In genomic region chr10:60400507-60401295, GRCm38 (mm10) we compare ENCODE assay signal across 22 mouse cellular contexts. TPM values are rescaled to one million over a fixed set of nuclear protein-coding genes. Genes with fewer than 3 reads are reported as not detected.
DNase-seq lines count a peak whose midpoint lies in the region; ATAC-seq lines count a peak whose summit lies in the region.
"Had no signal": no experiment of that assay in that cellular context is flagged by ENCODE, and none has a peak within 500 bp of the region (broad histone marks: within the 10 kb centered on the region; RNA-seq: fewer than 3 reads in every experiment).

No protein-coding gene starts in this region.

- no peaks in the 10 kb centered on the region; the same call in 1 of the 2 replicates for H3K27me3 ChIP-seq in midbrain, embryonic 10.5 days (ENCODE audit: low read depth, poor library complexity, severe bottlenecking)
- H3K27me3 ChIP-seq in midbrain, embryonic 14.5 days (ENCODE audit: control insufficient read depth, insufficient read depth, low read length), result no peaks in the 10 kb centered on the region
- H3K27me3 ChIP-seq in hindbrain, embryonic 14.5 days (ENCODE audit: control insufficient read depth, insufficient read depth, low read length), result no peaks in the 10 kb centered on the region
- no peaks in the 10 kb centered on the region for H3K27me3 ChIP-seq in neural tube, embryonic 15.5 days (replicated peaks)

- WGBS in midbrain, embryonic 10.5 days, result 79% methylated on average over 11 of the region's 11 CpGs
- 76% methylated on average over 11 of the region's 11 CpGs for WGBS in midbrain, embryonic 14.5 days
- 74% methylated on average over 11 of the region's 11 CpGs for WGBS in hindbrain, embryonic 14.5 days
- WGBS in neural tube, embryonic 15.5 days, result 73% methylated on average over 11 of the region's 11 CpGs

- no peak overlapping the region for H3K4me2 ChIP-seq in midbrain, embryonic 14.5 days (ENCODE audit: low read length)
- H3K4me2 ChIP-seq in hindbrain, embryonic 14.5 days (replicated peaks), result peak overlapping the region; percentile 24
- H3K4me2 ChIP-seq in neural tube, embryonic 15.5 days, result peak overlapping the region; percentile 9; the same call in 1 of the 2 replicates
- H3K4me2 ChIP-seq: embryonic facial prominence, embryonic 15.5 days had no signal

- H3K9ac ChIP-seq in midbrain, embryonic 14.5 days (replicated peaks; ENCODE audit: low read length), result no peak overlapping the region
- peak overlapping the region; percentile 39; the same call in 1 of the 2 replicates for H3K9ac ChIP-seq in hindbrain, embryonic 14.5 days
- H3K9ac ChIP-seq in neural tube, embryonic 15.5 days (replicated peaks), result 0 out of 2 replicates have a peak overlapping the region, but pooled peaks have one; percentile 2
- H3K9ac ChIP-seq: embryonic facial prominence, embryonic 15.5 days; liver, postnatal 0 days had no signal

- H3K4me1 ChIP-seq in midbrain, embryonic 10.5 days, result peaks cover 26% of the 10 kb centered on the region
- peaks cover 3% of the 10 kb centered on the region; the same call in 1 of the 2 replicates for H3K4me1 ChIP-seq in midbrain, embryonic 14.5 days (ENCODE audit: control insufficient read depth, insufficient read depth, low read length)
- H3K4me1 ChIP-seq in hindbrain, embryonic 14.5 days (replicated peaks; ENCODE audit: control insufficient read depth, insufficient read depth, low read length), result 0 out of 2 replicates have a peak, but pooled peaks cover 7% of the 10 kb centered on the region
- H3K4me1 ChIP-seq in neural tube, embryonic 15.5 days, result peaks cover 20% of the 10 kb centered on the region; the same call in 1 of the 2 replicates

- H3K4me3 ChIP-seq in midbrain, embryonic 10.5 days, result 0 out of 2 replicates have a peak overlapping the region, but pooled peaks have one; percentile 4
- no peak overlapping the region for H3K4me3 ChIP-seq in midbrain, embryonic 14.5 days (replicated peaks; ENCODE audit: low read depth, low read length)
- no peak overlapping the region for H3K4me3 ChIP-seq in hindbrain, embryonic 14.5 days (replicated peaks; ENCODE audit: low read length)
- no peak overlapping the region for H3K4me3 ChIP-seq in neural tube, embryonic 15.5 days (replicated peaks)
- H3K4me3 ChIP-seq: embryonic facial prominence, embryonic 15.5 days had no signal

- ATAC-seq in midbrain, embryonic 14.5 days (ENCODE audit: low FRiP score, low TSS enrichment), result no peak
- ATAC-seq in hindbrain, embryonic 14.5 days (ENCODE audit: low FRiP score), result no peak
- no peak for ATAC-seq in neural tube, embryonic 15.5 days (ENCODE audit: low FRiP score)
- ATAC-seq: liver, postnatal 0 days had no signal

- DNase-seq in gastrocnemius, postnatal 25 days, result peak; percentile 38
- no peak for DNase-seq in gastrocnemius, adult 8-10 months (ENCODE audit: low spot score in 2 of 2)
- no peak for DNase-seq in midbrain, embryonic 10.5 days (ENCODE audit: low spot score)
- no peak for DNase-seq in midbrain, embryonic 14.5 days
- DNase-seq in hindbrain, embryonic 14.5 days (ENCODE audit: low spot score), result no peak
- DNase-seq in spleen, postnatal 14 days (ENCODE audit: low spot score in 2 of 2), result no peak
- no peak for DNase-seq in urinary bladder, postnatal 36 days (ENCODE audit: low spot score in 2 of 2)
- DNase-seq: adrenal gland, postnatal 14 days; cerebellum, adult 2 months; heart, adult 18-20 months; kidney, adult 18-20 months; kidney, postnatal 14 days; layer of hippocampus, adult 9-11 months; liver; liver, postnatal 0 days; right cerebral cortex, adult 18-20 months; thymus, adult 2 months had no signal

- no peaks in the 10 kb centered on the region for H3K9me3 ChIP-seq in midbrain, embryonic 10.5 days (replicated peaks)
- H3K9me3 ChIP-seq in midbrain, embryonic 14.5 days (ENCODE audit: control insufficient read depth, low read length), result no peaks in the 10 kb centered on the region
- no peaks in the 10 kb centered on the region for H3K9me3 ChIP-seq in hindbrain, embryonic 14.5 days (ENCODE audit: control insufficient read depth, low read length)
- H3K9me3 ChIP-seq in neural tube, embryonic 15.5 days (replicated peaks), result no peaks in the 10 kb centered on the region
- H3K9me3 ChIP-seq: embryonic facial prominence, embryonic 15.5 days had no signal

- H3K27ac ChIP-seq in midbrain, embryonic 10.5 days (replicated peaks), result peak overlapping the region; percentile 81
- H3K27ac ChIP-seq in midbrain, embryonic 14.5 days (replicated peaks; ENCODE audit: low read depth, low read length), result no peak overlapping the region; the same call in 1 of the 2 replicates
- H3K27ac ChIP-seq in hindbrain, embryonic 14.5 days, result peak overlapping the region; percentile 56; the same call in 1 of the 2 replicates
- peak overlapping the region; percentile 68 for H3K27ac ChIP-seq in neural tube, embryonic 15.5 days (replicated peaks)
- H3K27ac ChIP-seq: embryonic facial prominence, embryonic 15.5 days; macrophage had no signal

- H3K36me3 ChIP-seq in midbrain, embryonic 10.5 days, result no peaks in the 10 kb centered on the region
- no peaks in the 10 kb centered on the region for H3K36me3 ChIP-seq in midbrain, embryonic 14.5 days (ENCODE audit: control insufficient read depth, insufficient read depth, low read length)
- H3K36me3 ChIP-seq in hindbrain, embryonic 14.5 days (replicated peaks; ENCODE audit: control insufficient read depth, insufficient read depth), result no peaks in the 10 kb centered on the region
- H3K36me3 ChIP-seq in neural tube, embryonic 15.5 days, result no peaks in the 10 kb centered on the region
- H3K36me3 ChIP-seq: embryonic facial prominence, embryonic 15.5 days had no signal

RNA-seq across cellular contexts. Expression of gene Gm17455, which starts 1.2 kb away (rescaled TPM):
- not detected for total RNA-seq in gastrocnemius, postnatal 25 days (2021)
- not detected for total RNA-seq in gastrocnemius, adult 8-10 months (2022)
- 3.7 and 5.5 TPM in 2 replicates for polyA plus RNA-seq in midbrain, embryonic 10.5 days (2016; fragmentation: Nextera tagmentation; extraction: Ambion mirVana)
- 7.6 and 9.8 TPM in 2 replicates for polyA plus RNA-seq in midbrain, embryonic 14.5 days (2014; fragmentation: Nextera tagmentation; extraction: Ambion mirVana)
- 9.7 and 18.2 TPM in 2 replicates for polyA plus RNA-seq in hindbrain, embryonic 14.5 days (2014; fragmentation: Nextera tagmentation; extraction: Ambion mirVana)
- 11.3 and 12.5 TPM in 2 replicates for polyA plus RNA-seq in neural tube, embryonic 15.5 days (2015; fragmentation: Nextera tagmentation; extraction: Ambion mirVana)
- total RNA-seq: adrenal gland, postnatal 14 days; common myeloid progenitor, adult 5-6 weeks; heart, adult 18-20 months; monocyte, adult 5-6 weeks had no signal
- polyA plus RNA-seq: liver, postnatal 0 days; macrophage had no signal

RNA-seq across cellular contexts. Expression of gene Vsir, which starts 54.0 kb away (rescaled TPM):
- 1 to 10 TPM; 7.0 to 7.4 TPM for total RNA-seq in gastrocnemius, postnatal 25 days (2021)
- total RNA-seq in gastrocnemius, adult 8-10 months (2022), result 1 to 10 TPM; 2.3 to 5.2 (median 3.8) TPM
- polyA plus RNA-seq in midbrain, embryonic 10.5 days (2016; fragmentation: Nextera tagmentation; extraction: Ambion mirVana), result 1.9 and 2.3 TPM in 2 replicates
- polyA plus RNA-seq in midbrain, embryonic 14.5 days (2014; fragmentation: Nextera tagmentation; extraction: Ambion mirVana), result 1.1 and 2.7 TPM in 2 replicates
- 2.5 and 2.7 TPM in 2 replicates for polyA plus RNA-seq in hindbrain, embryonic 14.5 days (2014; fragmentation: Nextera tagmentation; extraction: Ambion mirVana)
- polyA plus RNA-seq in neural tube, embryonic 15.5 days (2015; fragmentation: Nextera tagmentation; extraction: Ambion mirVana), result 4.5 and 4.6 TPM in 2 replicates
